Mouse (Mus musculus) midbrain, embryonic 16.5 days (tissue): ENCODE measurements at regions not wholly inside any gene's neighbourhood (a gene's known extent, or its start where the extent isn't known, plus 50 kb on each side); places are given as distances from the start of the nearest gene placed in this dataset.

Source experiments
- ATAC-seq: fragments of 200-750 bp; cut with Nextera tagmentation; 2 replicates; pipeline ENCODE4 v1.8.0; 2017; ENCODE audit warnings: moderate TSS enrichment
- H3K27ac ChIP-seq: fragments of 300-500 bp; sonication (generic); 2 replicates; pipeline ENCODE4 v1.5.1; 2014; ENCODE audit warnings: mild to moderate bottlenecking, low read length, mixed read lengths
- H3K27me3 ChIP-seq: fragments of 300-500 bp; sonication (generic); 2 replicates; pipeline ENCODE4 v1.6.1; 2014; ENCODE audit warnings: low read depth, low read length, mixed read lengths; ENCODE audit not compliant: control insufficient read depth, insufficient read depth
- H3K36me3 ChIP-seq: fragments of 300-500 bp; sonication (generic); 2 replicates; pipeline ENCODE4 v1.6.1; 2014; ENCODE audit warnings: mild to moderate bottlenecking, low read length, moderate library complexity, mixed read lengths; ENCODE audit not compliant: control insufficient read depth, insufficient read depth
- H3K4me1 ChIP-seq: fragments of 300-500 bp; sonication (generic); 2 replicates; pipeline ENCODE4 v1.6.1; 2014; ENCODE audit warnings: mild to moderate bottlenecking, low read length, mixed read lengths; ENCODE audit not compliant: control insufficient read depth, insufficient read depth
- H3K4me2 ChIP-seq: fragments of 300-500 bp; sonication (generic); 2 replicates; pipeline ENCODE4 v1.6.1; 2014; ENCODE audit warnings: mild to moderate bottlenecking, low read length, mixed read lengths
- H3K4me3 ChIP-seq: fragments of 300-500 bp; sonication (generic); 2 replicates; pipeline ENCODE4 v1.5.1; 2014; ENCODE audit warnings: low read depth, mild to moderate bottlenecking, low read length, moderate library complexity, mixed read lengths
- H3K9ac ChIP-seq: fragments of 300-500 bp; sonication (generic); 2 replicates; pipeline ENCODE4 v1.6.1; 2014; ENCODE audit warnings: low read depth, low read length, mixed read lengths
- H3K9me3 ChIP-seq: fragments of 300-500 bp; sonication (generic); replicated peaks from 2 replicates; pipeline ENCODE4 v1.6.1; 2014; ENCODE audit warnings: mild to moderate bottlenecking, low read length, mixed read lengths; ENCODE audit not compliant: control insufficient read depth, poor library complexity, severe bottlenecking
- WGBS: fragments of 180-500 bp; shearing (Covaris S2); extraction: QIAGEN DNeasy Blood & Tissue Kit; methylation state at CpG from one replicate; pipeline ENCODE4 v1.1.7; 2014; 5-methylcytosine and 5-hydroxymethylcytosine counted together

GRCm38 (mm10) chr5:74903711-74904110 is 140.9 kb downstream of the Chic2 start:
- no peaks in the 10 kb centered on the region for H3K27me3 ChIP-seq
- H3K9me3 ChIP-seq, result peaks cover 3% of the 10 kb centered on the region; the same call in 1 of the 2 replicates
- H3K4me1 ChIP-seq, result no peaks in the 10 kb centered on the region
- H3K9ac ChIP-seq, result no peak overlapping the region
- H3K27ac ChIP-seq, result no peak overlapping the region
- H3K4me3 ChIP-seq, result no peak overlapping the region
- H3K36me3 ChIP-seq, result no peaks in the 10 kb centered on the region
- ATAC-seq, result no peak
- WGBS, result 89% methylated on average over 6 of the region's 6 CpGs
- H3K4me2 ChIP-seq, result no peak overlapping the region

- Histone ChIP-seq H3K4me2 (no peak overlapping the region), H3K27ac (no peak overlapping the region), H3K36me3 (no peaks in the 10 kb centered on the region), H3K9me3 (no peaks in the 10 kb centered on the region), H3K9ac (no peak overlapping the region), H3K4me1 (no peaks in the 10 kb centered on the region), H3K27me3 (no peaks in the 10 kb centered on the region), H3K4me3 (no peak overlapping the region)
- no peak for ATAC-seq
- WGBS, result 90% methylated on average over 8 of the region's 8 CpGs
Measured at GRCm38 (mm10) chr5:74897133-74897532, 147.4 kb downstream of the Chic2 start.

GRCm38 (mm10) chr5:74893276-74893675 is 151.3 kb downstream of the Chic2 start:
- Histone ChIP-seq H3K9ac (no peak overlapping the region), H3K27ac (no peak overlapping the region), H3K4me3 (no peak overlapping the region), H3K9me3 (no peaks in the 10 kb centered on the region), H3K36me3 (no peaks in the 10 kb centered on the region), H3K27me3 (no peaks in the 10 kb centered on the region), H3K4me2 (no peak overlapping the region), H3K4me1 (no peaks in the 10 kb centered on the region)
- no peak for ATAC-seq
- 71% methylated on average over 5 of the region's 5 CpGs for WGBS

GRCm38 (mm10) chr5:74891541-74891940 is 153.0 kb downstream of the Chic2 start:
- Histone ChIP-seq H3K27me3 (no peaks in the 10 kb centered on the region), H3K4me2 (no peak overlapping the region), H3K4me1 (no peaks in the 10 kb centered on the region), H3K9me3 (no peaks in the 10 kb centered on the region), H3K4me3 (no peak overlapping the region), H3K36me3 (no peaks in the 10 kb centered on the region), H3K27ac (no peak overlapping the region), H3K9ac (no peak overlapping the region)
- no peak for ATAC-seq
- WGBS, result 26% methylated on average over 3 of the region's 3 CpGs

GRCm38 (mm10) chr5:74888934-74889333 is 155.6 kb downstream of the Chic2 start:
- Histone ChIP-seq H3K9ac (no peak overlapping the region), H3K9me3 (no peaks in the 10 kb centered on the region), H3K36me3 (no peaks in the 10 kb centered on the region), H3K27ac (no peak overlapping the region), H3K4me1 (no peaks in the 10 kb centered on the region), H3K4me3 (no peak overlapping the region), H3K4me2 (no peak overlapping the region), H3K27me3 (no peaks in the 10 kb centered on the region)
- 74% methylated on average over 8 of the region's 8 CpGs for WGBS
- ATAC-seq, result no peak

- Histone ChIP-seq H3K4me2 (no peak overlapping the region), H3K36me3 (no peaks in the 10 kb centered on the region), H3K4me3 (no peak overlapping the region), H3K4me1 (no peaks in the 10 kb centered on the region), H3K27me3 (no peaks in the 10 kb centered on the region), H3K9me3 (no peaks in the 10 kb centered on the region), H3K27ac (no peak overlapping the region), H3K9ac (no peak overlapping the region)
- 95% methylated on average over 3 of the region's 3 CpGs for WGBS
- no peak for ATAC-seq
Measured at GRCm38 (mm10) chr5:74885958-74886357, 158.6 kb downstream of the Chic2 start.

GRCm38 (mm10) chr5:74882563-74882962 is 162.0 kb downstream of the Chic2 start:
- Histone ChIP-seq H3K9me3 (no peaks in the 10 kb centered on the region), H3K27ac (no peak overlapping the region), H3K4me1 (no peaks in the 10 kb centered on the region), H3K27me3 (no peaks in the 10 kb centered on the region), H3K9ac (no peak overlapping the region), H3K4me3 (no peak overlapping the region), H3K4me2 (no peak overlapping the region), H3K36me3 (no peaks in the 10 kb centered on the region)
- ATAC-seq, result no peak
- WGBS, result 91% methylated on average over 12 of the region's 12 CpGs

GRCm38 (mm10) chr5:74880669-74881226 is 163.8 kb downstream of the Chic2 start:
- Histone ChIP-seq H3K27me3 (no peaks in the 10 kb centered on the region), H3K9me3 (no peaks in the 10 kb centered on the region), H3K36me3 (no peaks in the 10 kb centered on the region), H3K4me2 (no peak overlapping the region), H3K27ac (no peak overlapping the region), H3K4me3 (no peak overlapping the region), H3K9ac (no peak overlapping the region), H3K4me1 (no peaks in the 10 kb centered on the region)
- no peak for ATAC-seq
- WGBS, result 63% methylated on average over 10 of the region's 10 CpGs

GRCm38 (mm10) chr5:74880048-74880437 is 164.5 kb downstream of the Chic2 start:
- Histone ChIP-seq H3K9me3 (no peaks in the 10 kb centered on the region), H3K27me3 (no peaks in the 10 kb centered on the region), H3K4me1 (no peaks in the 10 kb centered on the region), H3K9ac (no peak overlapping the region), H3K36me3 (no peaks in the 10 kb centered on the region), H3K4me2 (no peak overlapping the region), H3K4me3 (no peak overlapping the region), H3K27ac (no peak overlapping the region)
- WGBS, result 48% methylated on average over 6 of the region's 6 CpGs
- ATAC-seq, result no peak
